Mouse (Mus musculus) urinary bladder, adult 2 months (tissue): ENCODE measurements around the gene Raph1. TPM values are rescaled to one million over a fixed set of nuclear protein-coding genes. Genes with fewer than 3 reads are reported as not detected.

Experiments used
- polyA plus RNA-seq: library from polyadenylated mRNA; depleted of rRNA; stranded (reverse); fragments of >200 nt; gene quantifications from 2 replicates; pipeline ENCODE4 v1.2.3, GENCODE M21; 2012; rRNA removed

The Raph1 gene
- polyA plus RNA-seq, 1 experiment, result 10.5 TPM

Other genes starting within 250 kb of the Raph1 start
- 30.4 and 31.4 TPM in 2 replicates for gene Cyp20a1, start 223.8 kb downstream of the Raph1 start, polyA plus RNA-seq
- 10.2 and 14.8 TPM in 2 replicates for gene Abi2, start 157.5 kb downstream of the Raph1 start, polyA plus RNA-seq
- gene Cd28, start 149.7 kb upstream of the Raph1 start, polyA plus RNA-seq, result 0.62 and 0.88 TPM in 2 replicates